Mouse (Mus musculus) lung, postnatal 10 days (tissue): ENCODE results near the gene Nudt2.

Experiments
- DNase-seq: peaks from one replicate; pipeline ENCODE4 v3.0.0; 2021

Gene Nudt2

GRCm38 (mm10) chr4:41523839-41524238 lies 58.9 kb downstream of the Nudt2 start:
- no peak for DNase-seq

GRCm38 (mm10) chr4:41524829-41525228 lies 59.9 kb downstream of the Nudt2 start:
- DNase-seq = no peak

- DNase-seq = no peak
Measured at GRCm38 (mm10) chr4:41526553-41526952, 61.6 kb downstream of the Nudt2 start.

GRCm38 (mm10) chr4:41527076-41527475 lies 62.1 kb downstream of the Nudt2 start:
- no peak for DNase-seq

GRCm38 (mm10) chr4:41527996-41528395 lies 63.0 kb downstream of the Nudt2 start:
- DNase-seq = peak; percentile 56
